Mouse (Mus musculus) MEL (cell line): ENCODE data around the gene Plxnd1. TPM values are rescaled to one million over a fixed set of nuclear protein-coding genes. Genes with fewer than 3 reads are reported as not detected.

Experiments used
- DNase-seq: peaks from one replicate; pipeline ENCODE4 v3.0.0; 2011; ENCODE audit warnings: low read depth, low spot score
- H3K27ac ChIP-seq: 2 replicates; pipeline ENCODE4 v1.5.1; 2012; ENCODE audit warnings: low read depth, mild to moderate bottlenecking, control low read depth, low read length, moderate library complexity; ENCODE audit not compliant: control insufficient read depth
- H3K27me3 ChIP-seq, 2 experiments: fragments of 150-350 bp in 1 of 2; sonication (generic) in 1 of 2; 2 replicates each; pipeline ENCODE4 v1.6.1; 2012; ENCODE audit warnings: low read length in 2 of 2, mild to moderate bottlenecking in 2 of 2, improper control_type of control experiment in 1 of 2, moderate library complexity in 1 of 2; ENCODE audit not compliant: insufficient read depth in 2 of 2, control insufficient read depth in 1 of 2
- H3K36me3 ChIP-seq, 2 experiments: 2 replicates each; pipeline ENCODE4 v1.6.1; 2012 to 2014; ENCODE audit warnings: low read length in 2 of 2, improper control_type of control experiment in 1 of 2, inconsistent platforms in 1 of 2, mild to moderate bottlenecking in 1 of 2; ENCODE audit not compliant: insufficient read depth in 2 of 2, control insufficient read depth in 1 of 2
- H3K4me1 ChIP-seq, 2 experiments: fragments of 150-350 bp in 1 of 2; sonication (generic) in 1 of 2; 2 replicates each; pipeline ENCODE4 v1.6.1; 2012; ENCODE audit warnings: low read length in 2 of 2, improper control_type of control experiment in 1 of 2, mild to moderate bottlenecking in 1 of 2; ENCODE audit not compliant: insufficient read depth in 2 of 2, control insufficient read depth in 1 of 2
- H3K4me3 ChIP-seq, 2 experiments: fragments of 150-350 bp in 1 of 2; sonication (generic) in 1 of 2; 2 replicates each; pipeline ENCODE4 v1.5.1; 2012; ENCODE audit warnings: low read depth in 2 of 2, low read length in 2 of 2, mild to moderate bottlenecking in 2 of 2, moderate library complexity in 2 of 2, control low read depth in 1 of 2, improper control_type of control experiment in 1 of 2; ENCODE audit not compliant: control insufficient read depth in 1 of 2, insufficient read depth in 1 of 2
- H3K79me2 ChIP-seq: 2 replicates; pipeline ENCODE4 v1.6.1; 2012; ENCODE audit warnings: mild to moderate bottlenecking, low read length, moderate library complexity; ENCODE audit not compliant: control insufficient read depth, poor library complexity, insufficient read depth
- H3K9ac ChIP-seq: 2 replicates; pipeline ENCODE4 v1.6.1; 2012; ENCODE audit warnings: low read depth, mild to moderate bottlenecking, control low read depth, low read length, moderate library complexity; ENCODE audit not compliant: control insufficient read depth, poor library complexity, severe bottlenecking
- H3K9me3 ChIP-seq: fragments of 150-350 bp; sonication (generic); replicated peaks from 2 replicates; pipeline ENCODE4 v1.6.1; 2012; ENCODE audit warnings: mild to moderate bottlenecking, low read length, improper control_type of control experiment, moderate library complexity; ENCODE audit not compliant: insufficient read depth
- CHD2 ChIP-seq: IDR thresholded peaks from 2 replicates; pipeline ENCODE4 v1.6.1; 2011; ENCODE audit warnings: low read length, improper control_type of control experiment
- E2F4 ChIP-seq: IDR thresholded peaks from 2 replicates; pipeline ENCODE4 v1.6.1; 2011; ENCODE audit warnings: low read depth, low read length, improper control_type of control experiment, borderline replicate concordance
- EP300 ChIP-seq, 2 experiments: IDR thresholded peaks; 2 replicates each; pipeline ENCODE4 v1.6.1; 2011; ENCODE audit warnings: improper control_type of control experiment in 2 of 2, low read length in 2 of 2, low read depth in 1 of 2, mild to moderate bottlenecking in 1 of 2
- HCFC1 ChIP-seq: IDR thresholded peaks from 2 replicates; pipeline ENCODE4 v1.6.1; 2012; ENCODE audit warnings: low read depth, mild to moderate bottlenecking, inconsistent platforms, low read length, improper control_type of control experiment, moderate library complexity
- KAT2A ChIP-seq: conservative IDR thresholded peaks from 2 replicates; pipeline ENCODE4 v1.6.1; 2012; ENCODE audit warnings: low read depth, low read length, improper control_type of control experiment, inconsistent platforms
- MAZ ChIP-seq: IDR thresholded peaks from 2 replicates; pipeline ENCODE4 v1.6.1; 2012; ENCODE audit warnings: low read depth, mild to moderate bottlenecking, inconsistent platforms, low read length, improper control_type of control experiment
- MYC ChIP-seq: IDR thresholded peaks from 2 replicates; pipeline ENCODE4 v1.6.1; 2011; ENCODE audit warnings: low read depth, mild to moderate bottlenecking, low read length, improper control_type of control experiment, moderate library complexity
- POLR2AphosphoS2 ChIP-seq: IDR thresholded peaks from 2 replicates; pipeline ENCODE4 v1.6.1; 2011; ENCODE audit warnings: low read length, improper control_type of control experiment
- RCOR1 ChIP-seq: IDR thresholded peaks from 2 replicates; pipeline ENCODE4 v1.6.1; 2012; ENCODE audit warnings: low read depth, mild to moderate bottlenecking, inconsistent platforms, low read length, improper control_type of control experiment
- TAL1 ChIP-seq: IDR thresholded peaks from 2 replicates; pipeline ENCODE4 v1.6.1; 2012; ENCODE audit warnings: mild to moderate bottlenecking, inconsistent platforms, low read length, moderate library complexity, mixed read lengths
- TBP ChIP-seq: IDR thresholded peaks from 2 replicates; pipeline ENCODE4 v1.8.0; 2011; ENCODE audit warnings: low read depth, low read length, improper control_type of control experiment
- UBTF ChIP-seq: IDR thresholded peaks from 2 replicates; pipeline ENCODE4 v1.6.1; 2012; ENCODE audit warnings: low read depth, mild to moderate bottlenecking, inconsistent platforms, low read length, improper control_type of control experiment, moderate library complexity, borderline replicate concordance; ENCODE audit not compliant: insufficient read depth
- USF2 ChIP-seq, 2 experiments: IDR thresholded peaks; 2 replicates each; pipeline ENCODE4 v1.6.1; 2011 to 2012; ENCODE audit warnings: improper control_type of control experiment in 2 of 2, low read length in 2 of 2, borderline replicate concordance in 1 of 2, inconsistent platforms in 1 of 2, low read depth in 1 of 2, mild to moderate bottlenecking in 1 of 2; ENCODE audit not compliant: insufficient read depth in 1 of 2
- ZC3H11A ChIP-seq: IDR thresholded peaks from 2 replicates; pipeline ENCODE4 v1.6.1; 2012; ENCODE audit warnings: low read depth, mild to moderate bottlenecking, inconsistent platforms, low read length, improper control_type of control experiment
- ZKSCAN1 ChIP-seq: IDR thresholded peaks from 2 replicates; pipeline ENCODE4 v1.6.1; 2012; ENCODE audit warnings: low read depth, mild to moderate bottlenecking, inconsistent platforms, low read length, improper control_type of control experiment, moderate library complexity
- ZNF384 ChIP-seq: IDR thresholded peaks from 2 replicates; pipeline ENCODE4 v1.6.1; 2012; ENCODE audit warnings: low read depth, mild to moderate bottlenecking, inconsistent platforms, low read length, improper control_type of control experiment
- polyA plus RNA-seq, 2 experiments: library from polyadenylated mRNA; stranded (reverse) in 1 of 2; unstranded in 1 of 2; fragments of >175 nt in 1 of 2; fragments of >200 nt in 1 of 2; gene quantifications; 2 replicates each; pipeline versions ENCODE4 v1.2.1 to v1.2.4; 2012; ENCODE audit warnings: low replicate concordance in 2 of 2, low read depth in 1 of 2; ENCODE audit not compliant: insufficient read length in 2 of 2, insufficient read depth in 1 of 2, missing spikeins in 1 of 2
- total RNA-seq: library from RNA; depleted of rRNA; stranded (reverse); fragments of 300-350 nt; gene quantifications from 2 replicates; pipeline ENCODE4 v1.2.3, GENCODE M21; 2012

The Plxnd1 gene
- total and polyA plus RNA-seq, 3 experiments, result 4.8 to 19.2 TPM; not detected in 1

DNA sequence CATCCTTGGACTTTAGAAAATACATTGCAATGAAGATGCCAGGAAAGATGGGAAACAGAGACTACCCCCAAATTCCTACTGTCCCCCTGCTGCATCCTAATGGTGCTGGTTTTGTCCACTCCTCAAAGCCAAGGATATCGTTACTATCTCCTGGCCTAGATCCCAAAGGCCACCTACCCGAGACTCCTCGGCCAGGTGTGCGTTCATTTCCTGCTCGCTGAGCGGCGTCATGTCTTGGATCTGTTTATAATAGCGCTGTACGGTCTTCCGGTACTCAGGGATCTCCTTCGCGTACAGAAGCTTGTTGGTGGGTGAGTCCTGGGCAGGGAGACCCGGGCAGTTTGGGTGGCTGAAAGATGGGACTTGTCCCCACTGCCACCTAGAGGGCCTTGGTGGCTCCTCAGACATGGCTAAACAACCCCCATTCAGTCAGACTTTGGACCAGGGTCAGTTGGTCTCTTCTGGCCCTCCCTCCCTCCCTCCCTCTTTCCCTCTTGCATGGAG is 38.3 kb downstream of the Plxnd1 start:
- no peaks in the 10 kb centered on the region for H3K27me3 ChIP-seq
- DNase-seq, result no peak
- no peaks in the 10 kb centered on the region for H3K36me3 ChIP-seq
- no peaks in the 10 kb centered on the region for H3K4me1 ChIP-seq
- H3K4me3 ChIP-seq, result no peak overlapping the region
- TF ChIP-seq CHD2 (no peak), HCFC1 (no peak), USF2 (IDR thresholded peaks at IDR 0.05; ENCODE audit: borderline replicate concordance in 1 of 2, insufficient read depth in 1 of 2, low read depth in 1 of 2, low read length in 2 of 2) (no peak), POLR2AphosphoS2 (no peak), RCOR1 (no peak), E2F4 (no peak), TBP (no peak), UBTF (no peak), ZKSCAN1 (no peak), MYC (no peak), ZNF384 (no peak), EP300 (IDR thresholded peaks at IDR 0.05; ENCODE audit: low read depth in 1 of 2, low read length in 2 of 2) (no peak), TAL1 (no peak), MAZ (no peak)
- no peak overlapping the region for H3K9ac ChIP-seq
- no peaks in the 10 kb centered on the region for H3K9me3 ChIP-seq
- no peaks in the 10 kb centered on the region for H3K79me2 ChIP-seq
- H3K27ac ChIP-seq, result no peak overlapping the region

DNA sequence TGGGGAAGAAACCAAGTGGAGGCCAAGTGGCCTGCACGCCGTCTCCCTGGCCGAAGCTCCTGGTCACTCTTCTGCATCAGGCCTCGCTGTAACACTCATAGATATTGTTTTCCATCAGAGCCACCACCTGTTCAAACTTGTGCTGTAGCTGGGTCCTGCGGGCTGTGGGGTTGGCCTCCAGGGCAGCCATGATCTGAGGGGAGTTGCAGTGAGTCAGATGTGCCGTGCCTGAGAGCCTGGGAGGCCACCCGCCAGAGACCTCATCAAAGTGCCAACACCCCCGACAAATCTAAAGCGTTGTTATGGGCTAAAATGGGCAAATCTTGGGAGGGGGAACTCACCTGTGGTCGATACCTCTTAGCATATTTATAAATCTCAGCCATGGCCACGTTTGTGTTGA is 39.1 kb downstream of the Plxnd1 start:
- no peaks in the 10 kb centered on the region for H3K9me3 ChIP-seq
- no peak for TF ChIP-seq KAT2A
- TF ChIP-seq ZNF384, result no peak
- TF ChIP-seq ZC3H11A, result no peak
- H3K36me3 ChIP-seq, result no peaks in the 10 kb centered on the region
- H3K4me3 ChIP-seq, result no peak overlapping the region
- H3K9ac ChIP-seq, result no peak overlapping the region
- no peak overlapping the region for H3K27ac ChIP-seq
- no peak for DNase-seq
- H3K4me1 ChIP-seq, result no peaks in the 10 kb centered on the region
- no peaks in the 10 kb centered on the region for H3K27me3 ChIP-seq
- H3K79me2 ChIP-seq, result no peaks in the 10 kb centered on the region
